Mouse (Mus musculus): ENCODE measurements at regions not wholly inside any gene's neighbourhood (a gene's known extent, or its start where the extent isn't known, plus 50 kb on each side); places are given as distances from the start of the nearest gene placed in this dataset.
"Not testable (repeated sequence)": the region's sequence is repeated elsewhere in the genome, so short reads cannot be mapped to it uniquely, and the experiment has no call there.

- TF ChIP-seq CTCF (IDR thresholded peaks at IDR 0.05; ENCODE audit: borderline replicate concordance, insufficient read depth, low read depth, low read length); POLR2A (IDR thresholded peaks at IDR 0.05; ENCODE audit: borderline replicate concordance, insufficient read depth, low read length): not testable (repeated sequence)
Measured at GRCm38 (mm10) chr13:111317876-111318275, 63.1 kb downstream of the Actbl2 start.

Data from cerebellum, adult 2 months (tissue).